Mouse (Mus musculus) c-Kit-positive CD71-positive TER-119-negative erythroid progenitor cells, embryonic 14.5 days (primary cell): ENCODE measurements around the gene Cep112.

Experiments used
- DNase-seq: peaks from one replicate; pipeline ENCODE4 v3.0.0-alpha.2; 2013; ENCODE audit warnings: low read depth

Cep112 gene

DNA sequence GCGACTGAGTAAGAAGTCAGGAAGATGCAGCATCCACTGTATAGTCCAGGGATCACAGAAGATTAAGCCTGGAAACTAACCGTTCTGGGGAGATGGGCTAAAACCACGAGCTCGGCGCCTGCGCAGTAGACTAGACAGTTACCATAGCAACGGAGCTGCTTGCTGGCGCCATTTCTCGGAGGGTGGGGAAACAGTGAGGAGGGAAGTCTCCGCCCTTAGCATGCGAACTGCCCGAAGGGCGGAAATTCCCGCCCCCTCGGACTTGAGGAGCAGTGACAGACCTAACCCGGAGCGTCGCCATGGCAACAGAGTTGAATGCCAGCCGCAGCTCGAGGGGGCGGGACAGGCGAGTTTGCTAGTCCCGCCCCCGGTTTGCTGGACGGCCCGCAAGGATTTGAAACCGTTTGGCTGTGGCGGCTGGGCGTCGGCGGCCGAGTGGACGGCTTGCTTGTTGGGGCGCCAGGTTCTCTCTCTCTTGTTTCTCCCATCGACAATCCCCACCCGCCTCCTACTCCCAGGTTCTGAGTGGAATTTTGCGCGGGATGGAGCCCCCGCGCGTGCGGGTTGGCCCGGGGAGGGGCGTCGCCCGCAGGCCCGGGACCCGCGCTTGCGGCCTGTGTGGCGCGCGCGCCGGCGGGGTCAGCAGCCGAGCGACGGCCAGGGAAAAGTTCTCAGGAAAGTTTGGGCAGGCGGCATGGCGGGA, at the start of gene Cep112:
Gene Cep112, plus strand, starts transcription at position 304 of the 703 bp plus-strand sequence.
- DNase-seq = peak; percentile 88

DNA sequence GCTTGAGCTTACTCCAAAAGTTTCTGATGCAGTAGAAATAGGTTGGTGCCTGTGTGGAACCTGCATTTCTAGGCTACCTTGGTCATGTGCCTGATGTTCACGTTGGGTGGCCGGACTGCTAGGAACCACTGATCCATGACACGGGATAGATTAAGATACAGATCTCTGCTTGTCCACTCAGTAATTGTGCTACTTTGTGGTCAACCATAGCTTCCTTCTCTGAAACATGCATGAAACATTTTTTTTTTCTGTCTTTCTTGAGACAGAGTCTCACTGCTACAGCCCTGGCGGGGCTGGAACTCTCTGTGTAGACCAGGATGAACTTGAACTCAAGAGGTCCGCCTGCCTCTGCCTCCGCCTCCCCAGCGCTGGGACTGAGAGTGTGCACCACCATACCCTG, 48.2 kb upstream of the Cep112 start:
- DNase-seq = no peak

DNA sequence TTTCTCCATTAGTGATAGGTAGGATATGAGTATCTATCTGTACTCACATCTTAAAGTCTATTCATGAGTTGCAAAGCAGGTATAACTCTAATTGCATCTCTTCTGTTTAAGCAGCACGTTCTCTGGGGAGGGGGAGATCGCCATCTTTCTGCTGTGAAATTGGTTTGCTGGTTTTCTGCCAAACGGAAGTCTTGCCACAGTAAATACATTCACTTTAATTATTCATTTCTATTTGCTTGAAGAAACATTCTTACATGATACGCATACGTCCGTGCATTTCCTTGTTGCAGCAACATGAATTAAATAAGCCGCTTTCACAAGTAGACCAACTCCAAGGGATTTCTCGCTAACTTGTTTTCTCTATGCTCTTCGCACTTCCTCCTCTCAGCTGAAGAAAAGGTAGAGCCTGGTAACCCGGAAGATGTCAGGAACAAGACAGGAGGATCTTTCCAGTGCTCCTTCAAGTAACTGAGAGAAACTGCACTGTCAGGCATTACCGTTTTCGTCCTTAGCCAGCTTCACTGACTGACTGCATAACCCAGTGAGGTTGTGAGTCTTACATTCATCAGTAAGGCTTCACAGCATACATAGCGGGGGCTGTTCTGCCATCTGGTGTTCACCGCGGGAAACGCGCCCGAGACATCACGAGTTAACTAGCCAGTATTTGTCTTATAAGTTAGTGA, 47.2 kb upstream of the Cep112 start:
- DNase-seq = peak; percentile 48

DNA sequence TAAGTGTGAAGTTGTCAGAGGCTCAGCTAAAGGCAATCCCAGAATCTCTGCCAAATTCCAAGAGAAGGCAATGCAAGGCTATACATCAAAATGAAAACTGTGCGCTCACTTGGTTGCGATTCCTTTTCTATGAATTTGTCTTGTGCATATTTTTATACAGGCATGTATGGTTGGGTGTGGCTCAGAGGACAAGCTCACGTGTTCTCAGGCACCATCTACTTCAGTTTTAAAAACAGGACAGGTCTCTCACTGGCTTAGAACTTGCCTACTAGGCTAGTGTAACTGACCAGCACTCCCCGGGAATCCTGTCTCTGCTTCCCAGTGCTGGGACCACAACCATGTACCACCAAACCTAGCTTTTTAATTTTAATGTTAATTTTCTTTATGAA, 46.6 kb upstream of the Cep112 start:
- DNase-seq = no peak

DNA sequence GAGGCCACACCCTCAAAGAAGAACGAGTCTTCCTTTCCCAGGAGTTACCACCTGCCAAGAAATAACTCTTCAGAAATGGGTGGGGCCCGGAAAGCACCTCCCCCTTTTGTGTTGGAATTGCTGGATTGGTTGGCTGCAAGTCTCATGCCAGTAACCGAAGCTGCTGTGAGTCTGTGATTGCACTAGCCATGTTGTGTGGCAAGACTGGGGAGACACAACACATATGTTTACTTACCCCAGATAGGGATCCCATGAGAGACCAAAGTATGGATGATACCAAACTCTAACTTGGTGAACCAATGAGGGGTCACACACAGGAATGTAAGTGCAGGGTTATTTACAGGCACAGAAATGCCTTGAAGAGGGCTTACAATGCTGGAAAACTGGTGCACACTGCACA, 42.3 kb upstream of the Cep112 start:
- no peak for DNase-seq

DNA sequence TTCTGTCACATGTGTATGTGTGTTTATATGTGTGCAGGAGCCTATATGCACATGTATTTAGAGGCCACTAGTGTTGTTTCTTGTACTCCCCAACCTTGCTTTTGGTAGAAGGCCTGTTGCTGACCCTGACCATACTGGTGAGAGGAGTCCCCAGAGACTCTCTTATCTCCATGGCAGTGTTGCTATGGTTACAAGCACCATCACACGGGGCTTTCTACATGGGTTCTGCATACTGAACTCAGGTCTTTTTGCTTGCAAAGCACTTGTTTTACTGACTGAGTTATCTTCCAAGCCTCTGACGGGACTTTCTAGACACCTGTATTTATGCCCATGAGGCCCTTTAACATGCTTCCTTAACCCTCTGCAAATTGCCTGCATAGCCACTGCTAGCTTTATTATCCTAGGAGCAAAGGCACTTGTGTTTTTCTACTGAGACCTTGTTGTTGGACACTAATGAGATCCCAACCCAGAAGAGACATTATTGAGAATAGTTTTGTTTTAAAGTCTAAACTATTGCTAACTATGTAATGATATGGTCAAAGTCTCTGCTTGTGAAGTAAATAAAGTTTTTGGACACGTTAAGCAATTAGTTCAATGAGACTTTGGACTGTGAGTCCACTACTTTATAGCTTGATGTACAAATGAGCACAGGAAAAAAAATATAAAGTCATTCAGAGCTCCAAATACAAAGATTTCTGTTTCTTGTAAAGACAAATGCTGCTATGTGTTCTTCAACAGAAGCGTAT, 39.9 kb upstream of the Cep112 start:
- DNase-seq = no peak

DNA sequence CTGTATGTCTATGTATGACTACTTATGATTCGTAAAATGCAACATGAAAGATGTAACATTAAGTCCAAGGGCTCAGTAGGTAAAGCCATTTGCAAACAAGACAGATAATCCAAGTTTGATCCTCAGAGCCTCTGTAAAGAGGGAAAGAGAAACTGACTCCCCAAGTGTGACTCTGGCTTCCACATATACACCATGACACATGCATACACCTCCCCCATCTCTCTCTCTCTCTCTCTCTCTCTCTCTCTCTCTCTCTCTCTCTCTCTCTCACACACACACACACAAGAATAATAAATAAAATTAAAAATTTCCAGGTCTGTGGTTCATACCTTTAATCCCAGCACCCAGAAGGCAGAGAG, 39.3 kb upstream of the Cep112 start:
- DNase-seq = no peak

DNA sequence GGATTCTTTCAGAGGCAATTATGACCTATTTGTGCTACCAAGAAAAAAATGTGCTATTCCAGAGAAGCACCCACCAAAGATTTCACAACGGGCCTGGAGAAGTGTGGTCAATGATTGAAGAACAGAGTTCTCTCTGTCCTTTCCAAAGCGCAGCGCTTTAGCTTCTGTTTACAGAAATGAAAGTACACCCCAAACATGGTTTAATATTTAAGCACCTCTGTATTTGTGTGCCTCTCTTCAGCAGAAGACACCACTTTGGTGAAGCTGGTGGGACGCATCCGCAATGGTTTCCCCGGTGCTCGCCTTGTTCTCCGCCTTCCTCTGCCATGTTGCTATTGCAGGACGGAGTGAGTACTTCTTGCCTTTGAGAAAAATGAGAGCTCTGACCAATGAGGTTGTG, 29.9 kb upstream of the Cep112 start:
- DNase-seq = no peak

DNA sequence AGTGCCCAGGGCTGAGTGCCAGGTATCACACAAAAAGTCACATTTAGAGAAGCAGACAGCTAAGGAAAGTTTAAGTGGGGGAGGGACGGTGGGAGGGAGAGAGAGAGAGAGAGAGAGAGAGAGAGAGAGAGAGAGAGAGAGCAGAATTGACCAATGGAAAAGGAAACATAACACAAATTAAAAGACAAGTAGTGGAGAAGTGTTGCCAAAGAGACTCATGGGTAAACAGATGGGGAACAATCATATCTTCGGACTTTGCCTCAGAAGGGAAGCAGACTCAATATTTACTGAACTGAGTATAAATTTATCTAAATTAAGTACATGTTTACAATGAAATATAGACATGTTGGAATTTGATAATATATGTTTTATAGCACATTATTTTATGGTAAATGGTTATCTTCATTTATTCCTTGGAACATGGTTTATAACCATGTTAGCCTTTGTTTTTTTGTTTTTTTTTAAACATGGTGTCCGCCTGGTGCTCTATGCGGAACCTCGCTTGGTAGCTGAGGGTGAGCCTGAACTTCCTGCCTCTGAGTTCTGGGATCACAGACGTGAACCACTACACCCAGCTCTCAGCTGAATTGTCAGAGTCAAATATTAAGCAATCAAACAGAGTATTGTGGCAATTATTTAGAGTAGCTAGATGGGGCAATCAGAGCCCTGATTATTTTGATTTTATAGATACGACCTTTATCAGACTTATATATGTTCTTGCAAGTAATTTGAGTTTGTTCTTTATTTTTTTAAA, 28.7 kb upstream of the Cep112 start:
- no peak for DNase-seq

DNA sequence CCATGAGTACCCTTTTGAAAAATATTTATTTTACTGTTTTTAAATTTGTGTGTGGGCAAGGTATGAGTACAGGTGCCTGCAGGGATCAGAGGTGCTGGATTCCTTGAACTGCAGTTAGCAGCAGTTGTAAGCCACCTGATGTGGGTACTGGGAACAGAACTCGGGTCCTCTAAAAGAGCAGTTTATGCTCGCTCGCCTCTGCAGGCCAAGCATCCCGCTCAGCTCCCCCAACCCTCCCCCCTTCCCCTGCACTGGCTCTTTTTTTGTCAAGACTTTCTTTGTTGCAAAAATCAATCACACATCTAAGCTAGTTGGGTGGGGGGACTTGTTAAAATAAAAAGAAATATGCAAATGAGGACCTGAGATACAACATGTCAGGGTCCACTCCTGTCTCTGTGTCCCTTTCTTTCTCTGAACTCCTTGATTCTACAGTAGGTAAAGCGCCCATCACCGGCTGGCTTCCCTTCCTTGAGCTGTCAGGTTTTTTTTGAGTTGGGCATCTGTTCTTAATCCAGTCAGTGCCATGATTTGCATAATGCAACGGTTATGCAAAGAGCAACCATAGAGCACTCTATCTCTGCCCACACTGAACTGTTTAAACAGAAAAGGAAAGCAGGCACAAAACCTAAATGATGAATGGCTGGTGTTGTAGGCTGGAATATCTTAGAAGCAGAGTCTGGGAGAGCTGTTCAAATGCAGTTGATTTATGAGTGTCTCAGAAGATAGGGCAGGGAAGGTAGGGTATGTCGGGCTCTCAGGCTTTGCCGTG, 14.9 kb upstream of the Cep112 start:
- DNase-seq = no peak

DNA sequence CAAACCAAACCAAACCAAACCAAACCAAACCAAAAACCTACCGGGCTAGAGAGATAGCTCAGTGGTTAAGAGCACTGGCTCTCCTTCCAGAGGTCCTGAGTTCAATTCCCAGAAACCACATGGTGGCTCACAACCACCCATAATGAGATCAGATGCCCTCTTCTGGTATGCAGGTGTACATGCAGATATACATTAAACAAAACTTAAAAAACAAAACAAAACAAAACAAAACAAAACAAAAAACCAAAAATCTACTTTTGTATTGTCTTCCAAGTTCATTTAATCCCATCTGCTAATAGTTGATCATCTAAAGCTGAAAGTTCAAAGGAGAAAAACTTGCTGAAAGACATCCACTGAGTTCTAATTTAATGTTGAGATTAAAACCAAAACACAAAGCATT, 8.6 kb upstream of the Cep112 start:
- DNase-seq = no peak

DNA sequence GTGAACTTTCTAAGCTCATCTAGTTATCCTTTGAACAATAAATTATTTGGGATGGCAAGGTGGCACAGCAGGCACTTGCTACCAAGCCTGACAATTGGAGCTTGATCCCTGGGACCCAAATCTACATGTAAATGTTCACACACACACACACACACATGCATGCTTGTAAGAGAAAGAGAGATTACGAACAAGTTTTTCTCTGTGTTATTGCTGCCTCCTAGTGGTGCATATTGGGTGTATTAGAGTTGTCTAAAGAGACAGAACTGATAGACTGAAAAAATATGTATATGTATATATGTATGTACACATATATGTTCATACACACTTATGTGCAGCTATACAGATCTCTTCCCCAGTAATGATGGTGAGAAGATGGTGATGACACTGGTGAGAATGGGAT, 6.5 kb upstream of the Cep112 start:
- peak; percentile 21 for DNase-seq

DNA sequence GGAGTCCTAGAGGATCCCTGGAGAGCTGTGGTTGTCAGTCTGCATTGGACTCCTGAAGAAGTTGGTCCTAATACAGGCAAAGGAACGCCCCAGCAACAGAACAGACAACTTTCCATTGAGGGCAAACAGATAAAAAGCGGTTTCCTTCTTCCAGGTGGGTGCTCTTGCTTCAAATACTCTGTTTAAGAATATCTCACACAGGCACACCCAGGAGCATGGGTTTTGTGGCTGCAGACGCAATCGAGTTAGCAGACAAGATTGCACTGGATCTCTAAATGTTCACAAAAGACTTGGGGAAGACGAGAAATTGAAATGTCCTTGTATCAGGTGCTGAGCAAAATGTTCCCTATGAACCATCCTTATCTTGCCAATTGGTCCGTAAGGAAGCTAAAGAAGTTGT, 5.8 kb upstream of the Cep112 start:
- no peak for DNase-seq

DNA sequence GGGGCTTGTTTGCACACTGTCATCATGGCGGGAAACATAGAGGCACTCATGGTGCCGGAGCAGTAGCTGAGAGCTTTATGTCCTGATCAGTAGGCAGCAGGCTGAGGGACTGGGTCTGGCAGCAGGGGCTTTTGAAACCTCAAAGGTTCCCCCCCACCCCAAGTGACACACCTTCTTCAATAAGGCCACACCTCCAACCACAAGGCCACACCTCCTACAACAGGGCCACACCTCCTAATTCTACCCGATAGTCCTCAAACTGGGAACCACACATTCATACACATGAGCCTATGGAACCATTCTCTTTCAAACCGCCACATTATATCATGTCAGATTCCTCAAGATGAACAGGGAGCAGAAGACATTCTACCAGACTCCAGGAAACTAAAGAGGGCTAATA, 4.2 kb upstream of the Cep112 start:
- DNase-seq = no peak

DNA sequence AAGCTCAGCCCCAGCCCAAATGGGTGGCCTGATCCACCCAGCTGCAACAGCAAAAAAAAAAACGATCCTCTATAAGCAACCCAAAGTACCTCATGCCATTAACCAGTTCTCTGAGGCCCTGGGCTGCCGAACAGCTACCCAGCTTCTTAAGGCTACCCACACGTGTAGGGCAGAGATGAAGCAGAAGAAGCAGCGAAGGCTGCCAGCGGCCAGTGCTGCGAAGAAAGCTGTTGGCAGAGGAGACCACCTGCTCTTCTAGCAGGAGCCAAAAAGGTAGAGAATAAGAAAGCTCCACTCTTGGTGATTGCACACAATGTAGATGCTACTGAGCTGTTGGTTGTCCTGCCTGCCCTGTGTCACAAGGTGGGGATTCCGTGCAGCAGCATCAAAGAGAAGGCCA, 1.8 kb upstream of the Cep112 start:
- no peak for DNase-seq

DNA sequence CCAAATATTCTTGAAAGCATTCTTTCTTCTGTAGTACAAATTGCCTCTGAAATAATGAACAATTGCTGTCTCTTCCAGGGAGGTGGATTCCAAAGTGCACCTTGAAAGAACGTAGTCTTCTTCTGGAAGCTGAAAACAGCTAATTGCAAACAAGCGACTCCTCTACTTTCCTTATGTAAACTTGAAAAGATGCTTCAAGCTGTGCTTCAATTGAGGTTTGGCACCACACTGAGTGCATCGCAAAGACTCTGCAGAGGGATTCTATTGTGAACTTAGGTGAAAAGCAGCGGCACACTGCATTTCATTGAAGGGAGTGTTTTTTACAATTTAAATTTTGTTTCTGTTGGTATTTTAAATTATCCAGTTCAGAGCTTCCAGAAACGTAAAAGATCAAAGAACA, 881 bp upstream of the Cep112 start:
- no peak for DNase-seq

DNA sequence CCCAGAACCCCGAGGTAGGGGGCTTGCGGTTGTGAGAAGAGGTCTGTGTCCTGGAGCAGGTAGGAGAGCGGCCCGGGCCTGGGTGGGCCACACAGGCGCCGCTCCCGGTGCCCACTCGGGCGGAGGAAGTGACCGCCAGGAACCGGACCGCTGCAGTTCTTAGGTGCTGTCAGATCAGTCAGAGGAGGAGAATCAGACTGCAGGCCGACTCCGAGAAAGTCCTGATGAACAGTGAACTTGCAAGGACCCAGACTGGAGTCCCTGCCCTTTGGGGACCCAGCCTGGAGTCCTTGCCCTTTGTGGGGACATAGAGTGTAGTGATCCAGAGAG, 565 bp downstream of the Cep112 start:
- no peak for DNase-seq

DNA sequence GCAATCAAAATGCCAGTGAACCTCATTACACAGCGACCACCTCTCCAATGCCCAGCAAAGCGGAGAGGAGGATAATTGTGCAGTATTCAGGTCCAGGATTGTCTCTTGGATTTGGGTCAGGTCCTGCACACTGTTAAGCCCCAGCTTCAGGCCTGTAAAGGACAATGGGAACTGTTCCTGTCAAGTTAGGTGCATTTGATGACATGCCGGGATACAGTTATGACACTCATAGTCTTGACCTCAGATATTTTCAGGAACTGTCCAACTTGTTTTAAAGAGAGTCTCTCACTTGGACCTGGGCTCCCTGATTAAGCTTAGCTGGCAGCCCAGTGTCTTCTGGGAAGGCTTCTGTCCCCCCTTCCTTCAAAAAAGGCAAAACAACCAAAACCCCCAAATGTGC, 1.1 kb downstream of the Cep112 start:
- DNase-seq = no peak

DNA sequence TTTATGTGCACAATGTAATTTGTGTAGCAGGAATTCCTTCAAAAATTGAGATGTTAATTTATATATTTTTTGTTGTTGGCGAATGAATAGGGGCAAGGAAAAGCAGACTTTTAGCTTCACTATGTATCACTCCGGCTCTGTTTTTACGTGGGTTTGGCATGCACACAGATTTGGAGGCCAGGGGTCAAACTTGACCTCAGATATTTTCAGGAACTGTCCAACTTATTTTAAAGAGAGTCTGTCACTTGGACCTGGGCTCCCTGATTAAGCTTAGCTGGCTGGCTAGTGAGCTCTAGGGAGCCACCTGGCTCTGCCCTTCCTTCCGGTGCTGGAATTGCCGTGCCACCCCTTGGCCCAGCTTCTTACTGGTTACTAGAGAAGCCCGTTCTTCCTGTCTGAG, 2.2 kb downstream of the Cep112 start:
- no peak for DNase-seq

DNA sequence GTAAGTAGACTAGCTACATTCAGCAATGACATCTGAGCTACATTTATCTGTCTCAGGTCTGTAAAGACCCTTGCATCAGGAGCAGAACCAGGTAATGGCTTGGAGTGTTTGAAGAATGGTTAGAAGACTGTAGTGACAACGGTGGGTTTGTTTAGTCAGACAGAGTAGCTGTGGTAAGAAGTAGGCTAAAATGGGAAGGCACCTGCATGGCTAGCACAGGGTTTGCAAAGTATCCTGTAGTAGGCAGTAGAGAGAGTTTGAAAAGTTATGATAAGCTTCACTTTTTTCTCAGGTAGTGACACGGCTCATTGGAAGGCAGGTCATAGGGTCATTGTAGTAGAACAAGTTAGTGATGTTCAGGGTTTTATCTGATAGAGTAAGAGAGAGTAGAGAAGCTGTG, 4.1 kb downstream of the Cep112 start:
- DNase-seq = no peak

DNA sequence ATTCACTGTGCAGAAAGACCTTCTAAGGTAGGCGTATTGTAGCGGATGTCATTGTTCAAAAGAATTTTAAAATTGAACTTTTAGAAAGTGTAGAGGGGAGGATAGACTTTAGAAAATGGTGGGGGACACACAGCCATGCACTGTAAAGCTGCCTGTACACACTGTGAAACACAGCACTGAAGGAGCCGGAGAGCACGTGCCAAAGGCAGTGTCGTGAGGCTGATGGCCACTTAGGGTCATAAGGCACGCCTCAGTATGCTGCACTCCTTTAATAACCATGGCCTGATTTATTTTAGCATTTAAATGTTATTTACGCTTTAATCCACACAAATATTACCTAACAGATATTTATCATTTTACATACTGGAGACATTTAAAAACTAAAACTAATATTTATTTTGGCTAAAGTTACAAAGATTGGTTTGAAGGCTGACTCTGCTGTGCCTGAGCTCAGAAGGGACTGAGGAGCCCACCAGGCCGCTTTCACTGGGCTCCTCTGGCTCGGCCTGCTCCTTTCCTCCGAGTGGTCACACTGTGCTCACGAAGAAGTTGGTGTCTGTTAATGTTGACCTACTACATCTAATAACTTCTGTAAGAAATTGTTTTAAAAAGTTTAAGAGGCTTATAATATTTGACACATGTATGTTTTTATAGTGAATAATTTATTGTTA, 19.0 kb downstream of the Cep112 start:
- DNase-seq = no peak

DNA sequence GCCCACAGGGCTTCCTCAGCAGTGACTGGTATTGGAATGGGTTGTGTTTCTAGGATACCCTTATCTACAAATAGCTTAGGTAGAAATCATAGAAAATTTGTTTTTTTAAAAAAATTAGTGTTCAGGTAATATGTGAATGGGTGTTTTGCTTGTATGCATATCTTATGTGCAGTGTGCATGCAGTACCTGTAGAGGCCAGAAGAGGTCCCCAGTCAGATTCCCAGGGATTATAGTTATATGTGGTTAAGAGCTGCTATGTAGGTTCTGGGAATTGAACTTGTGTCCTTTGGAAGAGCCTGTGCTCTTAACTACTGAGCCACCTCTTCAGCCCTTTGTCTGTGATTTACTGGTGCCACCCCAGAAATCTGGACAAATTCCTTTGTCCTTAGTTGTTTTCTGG, 22.2 kb downstream of the Cep112 start:
- DNase-seq = no peak
